Mouse (Mus musculus) forebrain, embryonic 13.5 days (tissue): ENCODE results near the gene Sel1l2. TPM values are rescaled to one million over a fixed set of nuclear protein-coding genes. Genes with fewer than 3 reads are reported as not detected.

ENCODE experiments used
- ATAC-seq: fragments of 200-750 bp; cut with Nextera tagmentation; 2 replicates; pipeline ENCODE4 v1.8.0; 2017
- H3K27ac ChIP-seq: fragments of 300-500 bp; sonication (generic); 2 replicates; pipeline ENCODE4 v1.5.1; 2015; ENCODE audit warnings: inconsistent platforms, mild to moderate bottlenecking, moderate library complexity
- H3K27me3 ChIP-seq: fragments of 300-500 bp; sonication (generic); 2 replicates; pipeline ENCODE4 v1.6.1; 2015; ENCODE audit warnings: mild to moderate bottlenecking, inconsistent platforms
- H3K36me3 ChIP-seq: fragments of 300-500 bp; sonication (generic); 2 replicates; pipeline ENCODE4 v1.6.1; 2015; ENCODE audit warnings: mild to moderate bottlenecking, inconsistent platforms; ENCODE audit not compliant: poor library complexity, severe bottlenecking
- H3K4me1 ChIP-seq: fragments of 300-500 bp; sonication (generic); 2 replicates; pipeline ENCODE4 v1.6.1; 2015; ENCODE audit warnings: inconsistent platforms
- H3K4me2 ChIP-seq: fragments of 300-500 bp; sonication (generic); 2 replicates; pipeline ENCODE4 v1.6.1; 2015; ENCODE audit warnings: inconsistent platforms, mild to moderate bottlenecking, moderate library complexity
- H3K4me3 ChIP-seq: fragments of 300-500 bp; sonication (generic); 2 replicates; pipeline ENCODE4 v1.5.1; 2015; ENCODE audit warnings: mild to moderate bottlenecking, inconsistent platforms
- H3K9ac ChIP-seq: fragments of 300-500 bp; sonication (generic); 2 replicates; pipeline ENCODE4 v1.6.1; 2015; ENCODE audit warnings: mild to moderate bottlenecking, inconsistent platforms
- H3K9me3 ChIP-seq: fragments of 300-500 bp; sonication (generic); replicated peaks from 2 replicates; pipeline ENCODE4 v1.6.1; 2016; ENCODE audit warnings: inconsistent platforms
- WGBS: fragments of 180-500 bp; shearing (Covaris S2); methylation state at CpG from one replicate; pipeline ENCODE4 v1.1.7; 2015; 5-methylcytosine and 5-hydroxymethylcytosine counted together
- polyA plus RNA-seq: library from polyadenylated mRNA; unstranded; fragments of >200 nt; fragmentation: Nextera tagmentation; extraction: Ambion mirVana; gene quantifications from 2 replicates; pipeline ENCODE4 v1.2.1, GENCODE M21; 2015

The Sel1l2 gene
- not detected in 2 replicates for polyA plus RNA-seq

DNA sequence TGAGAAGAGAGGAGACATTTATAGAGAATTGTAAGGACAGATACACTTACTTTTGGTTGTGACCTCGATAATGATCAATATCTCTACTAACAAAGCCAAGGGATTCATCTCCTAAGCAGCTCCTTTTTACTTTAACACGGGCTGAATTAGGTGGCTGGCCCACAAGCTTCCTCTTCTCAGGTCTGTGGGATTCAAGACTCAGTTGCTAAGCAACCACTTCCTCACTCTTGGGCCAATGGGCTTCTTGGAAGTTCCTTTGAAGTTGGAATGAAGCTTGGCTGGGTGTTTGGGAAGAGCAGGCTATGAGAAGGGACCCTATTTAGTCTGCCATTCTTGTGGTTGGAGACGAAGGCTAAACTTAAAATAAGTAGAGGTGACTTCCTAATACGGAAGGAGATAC lies at the start of gene Sel1l2:
TSS of gene Sel1l2 (minus strand) at position 182 of the 400 bp plus-strand sequence.
- Histone ChIP-seq H3K4me1 (no peaks in the 10 kb centered on the region), H3K9ac (no peak within 1 kb of the TSS), H3K36me3 (no peaks in the 10 kb centered on the region), H3K27ac (no peak within 1 kb of the TSS), H3K27me3 (no peaks in the 10 kb centered on the region), H3K4me3 (no peak within 1 kb of the TSS), H3K9me3 (no peaks in the 10 kb centered on the region), H3K4me2 (no peak within 1 kb of the TSS)
- 35% methylated on average over 4 of the region's 4 CpGs for WGBS
- ATAC-seq: no peak

DNA sequence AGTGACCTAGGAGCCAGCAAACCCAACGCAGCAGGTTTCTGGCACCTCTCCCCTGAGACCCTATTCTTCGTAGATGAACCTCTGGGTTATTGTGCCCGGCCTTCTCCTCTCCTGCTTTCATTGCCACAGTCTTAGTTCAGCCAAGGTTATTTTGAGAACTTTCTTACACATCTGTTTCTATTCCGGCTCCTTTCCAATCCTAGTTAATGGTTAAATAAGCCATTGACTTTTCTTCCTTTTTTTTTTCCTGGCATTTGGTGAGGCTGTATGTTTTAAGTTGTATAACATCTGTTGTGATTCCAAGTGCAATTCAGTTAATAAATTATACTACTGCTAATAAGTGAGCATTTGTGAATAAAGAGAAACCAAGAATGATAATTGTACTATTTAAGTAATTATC lies 49.6 kb upstream of the Sel1l2 start:
- Histone ChIP-seq H3K27me3 (no peaks in the 10 kb centered on the region), H3K27ac (no peak overlapping the region), H3K4me2 (no peak overlapping the region), H3K9me3 (no peaks in the 10 kb centered on the region), H3K9ac (no peak overlapping the region), H3K4me1 (no peaks in the 10 kb centered on the region), H3K4me3 (no peak overlapping the region), H3K36me3 (no peaks in the 10 kb centered on the region)
- 89% methylated on average over 4 of the region's 4 CpGs for WGBS
- no peak for ATAC-seq

GRCm38 (mm10) chr2:140427283-140427682 lies 37.8 kb upstream of the Sel1l2 start:
- Histone ChIP-seq H3K4me3 (no peak overlapping the region), H3K4me2 (no peak overlapping the region), H3K27ac (no peak overlapping the region), H3K9me3 (no peaks in the 10 kb centered on the region), H3K4me1 (no peaks in the 10 kb centered on the region), H3K36me3 (no peaks in the 10 kb centered on the region), H3K27me3 (no peaks in the 10 kb centered on the region), H3K9ac (no peak overlapping the region)
- ATAC-seq: peak; percentile 70
- WGBS: 19% methylated on average over 4 of the region's 4 CpGs

DNA sequence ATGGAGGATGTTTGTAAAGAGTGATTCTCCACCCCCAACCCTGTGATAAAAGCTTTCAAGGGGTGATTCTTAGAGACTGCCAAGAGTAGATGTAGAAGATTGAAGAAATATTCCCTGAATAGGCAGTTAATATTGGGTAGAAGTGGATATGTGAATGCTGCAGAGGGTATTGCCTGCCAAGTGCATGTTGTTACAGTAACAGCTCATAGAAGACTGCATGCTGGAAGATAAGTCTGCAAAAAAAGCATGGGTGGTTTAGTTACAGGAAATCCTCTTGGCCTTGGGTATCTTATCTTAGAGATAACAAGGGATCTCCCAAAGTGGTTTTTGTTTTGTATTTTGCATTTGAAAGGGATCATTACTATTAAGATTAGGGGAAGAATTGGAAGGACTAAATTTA lies 36.3 kb upstream of the Sel1l2 start:
- no peak for ATAC-seq
- H3K4me3 ChIP-seq: no peak overlapping the region
- no peaks in the 10 kb centered on the region for H3K9me3 ChIP-seq
- no peak overlapping the region for H3K9ac ChIP-seq
- H3K4me2 ChIP-seq: no peak overlapping the region
- no peak overlapping the region for H3K27ac ChIP-seq
- H3K4me1 ChIP-seq: no peaks in the 10 kb centered on the region
- no peaks in the 10 kb centered on the region for H3K36me3 ChIP-seq
- H3K27me3 ChIP-seq: no peaks in the 10 kb centered on the region

DNA sequence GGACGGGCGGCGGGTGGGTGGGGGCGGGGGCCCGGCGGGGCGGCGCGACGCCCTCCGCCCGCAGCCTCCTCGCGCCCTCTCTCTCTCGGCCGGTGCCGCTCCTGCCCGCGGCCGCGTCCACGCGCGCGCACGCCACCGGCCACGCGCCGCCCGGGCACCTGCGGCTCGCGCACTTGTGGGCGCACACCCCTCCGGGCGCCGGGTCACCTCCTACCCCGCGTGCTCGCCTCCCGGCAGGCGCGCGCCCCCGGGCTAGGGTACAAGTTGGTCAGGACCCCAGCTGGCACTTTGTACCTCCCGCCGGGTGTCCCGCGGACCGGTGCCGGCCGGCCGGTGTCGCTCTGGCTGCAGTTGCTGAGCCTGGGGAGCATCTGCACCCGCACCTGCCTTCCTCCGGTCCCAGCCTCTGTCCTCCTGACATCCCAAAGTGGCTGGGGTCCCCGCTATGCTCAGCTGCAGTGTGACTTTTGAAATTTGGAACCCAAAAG lies 6.3 kb upstream of the Sel1l2 start:
- H3K4me3 ChIP-seq: peak overlapping the region; percentile 80
- WGBS: 1% methylated on average over 23 of the region's 58 CpGs
- H3K9ac ChIP-seq: peak overlapping the region; percentile 80
- H3K27ac ChIP-seq: peak overlapping the region; percentile 51; the same call in 1 of the 2 replicates
- no peaks in the 10 kb centered on the region for H3K36me3 ChIP-seq
- H3K4me2 ChIP-seq: peak overlapping the region; percentile 88
- ATAC-seq: peak; percentile 70
- no peaks in the 10 kb centered on the region for H3K9me3 ChIP-seq
- no peaks in the 10 kb centered on the region for H3K27me3 ChIP-seq
- peaks cover 12% of the 10 kb centered on the region for H3K4me1 ChIP-seq

- Histone ChIP-seq H3K4me2 (peak within 1 kb of the TSS; percentile 88), H3K27ac (peak within 1 kb of the TSS; percentile 51; the same call in 1 of the 2 replicates), H3K9me3 (no peaks in the 10 kb centered on the region), H3K27me3 (no peaks in the 10 kb centered on the region), H3K4me3 (peak within 1 kb of the TSS; percentile 80), H3K36me3 (no peaks in the 10 kb centered on the region), H3K4me1 (peaks cover 12% of the 10 kb centered on the region), H3K9ac (peak within 1 kb of the TSS; percentile 80)
- peak; percentile 99 for ATAC-seq
- WGBS: 1% methylated on average over 45 of the region's 47 CpGs
Measured at GRCm38 (mm10) chr2:140395179-140395578, 5.7 kb upstream of the Sel1l2 start, which contains the start of gene Macrod2. Gene Macrod2, plus strand, starts transcription at chr2:140395309.

DNA sequence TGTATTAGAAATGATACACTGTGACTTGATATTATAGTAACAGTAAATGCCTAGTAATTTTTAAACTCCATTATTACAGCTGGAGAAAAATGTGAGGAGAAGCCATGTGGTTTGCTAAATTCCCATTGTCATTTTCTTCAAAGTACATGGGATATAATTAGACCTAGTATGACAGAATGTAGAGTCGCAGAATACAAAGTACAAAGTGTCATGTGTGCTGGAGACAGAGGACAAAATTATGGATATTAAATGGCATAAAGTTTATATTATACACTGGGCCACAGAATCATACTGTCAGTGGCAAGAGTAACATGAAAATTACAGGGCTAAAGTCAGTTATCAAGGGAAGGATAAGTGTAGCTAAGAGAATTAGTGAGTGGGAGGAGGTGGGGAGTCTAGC lies 24.7 kb downstream of the Sel1l2 start:
- no peak overlapping the region for H3K9ac ChIP-seq
- WGBS: 79% methylated on average over 1 of the region's 1 CpGs
- no peaks in the 10 kb centered on the region for H3K4me1 ChIP-seq
- no peaks in the 10 kb centered on the region for H3K9me3 ChIP-seq
- no peak overlapping the region for H3K4me2 ChIP-seq
- H3K4me3 ChIP-seq: no peak overlapping the region
- H3K27ac ChIP-seq: no peak overlapping the region
- no peaks in the 10 kb centered on the region for H3K36me3 ChIP-seq
- H3K27me3 ChIP-seq: no peaks in the 10 kb centered on the region
- peak; percentile 43; the same call in 1 of the 2 replicates for ATAC-seq

DNA sequence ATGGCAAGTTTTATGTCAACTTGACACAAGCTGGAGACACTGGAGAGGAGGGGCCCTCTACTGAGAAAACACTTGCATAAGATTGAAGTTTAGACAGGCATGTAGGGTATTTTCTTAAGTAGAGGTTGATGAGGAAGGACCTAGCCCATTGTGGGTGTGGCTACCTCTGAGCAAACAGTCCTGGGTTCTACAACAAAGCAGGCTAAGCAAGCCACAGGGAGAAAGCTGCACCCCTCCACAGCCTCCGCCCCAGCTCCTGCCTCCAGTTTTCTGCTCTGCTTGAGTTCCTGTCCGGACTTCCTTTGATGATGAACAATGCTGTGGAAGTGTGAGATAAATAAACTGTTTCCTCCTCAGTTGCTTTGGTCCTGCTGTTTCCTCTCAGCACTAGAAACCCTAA lies 29.6 kb downstream of the Sel1l2 start:
- H3K27ac ChIP-seq: no peak overlapping the region
- H3K9me3 ChIP-seq: no peaks in the 10 kb centered on the region
- no peaks in the 10 kb centered on the region for H3K4me1 ChIP-seq
- no peak overlapping the region for H3K9ac ChIP-seq
- no peak overlapping the region for H3K4me2 ChIP-seq
- no peak for ATAC-seq
- no peaks in the 10 kb centered on the region for H3K27me3 ChIP-seq
- no peaks in the 10 kb centered on the region for H3K36me3 ChIP-seq
- no peak overlapping the region for H3K4me3 ChIP-seq
- WGBS: 68% methylated on average over 2 of the region's 2 CpGs

DNA sequence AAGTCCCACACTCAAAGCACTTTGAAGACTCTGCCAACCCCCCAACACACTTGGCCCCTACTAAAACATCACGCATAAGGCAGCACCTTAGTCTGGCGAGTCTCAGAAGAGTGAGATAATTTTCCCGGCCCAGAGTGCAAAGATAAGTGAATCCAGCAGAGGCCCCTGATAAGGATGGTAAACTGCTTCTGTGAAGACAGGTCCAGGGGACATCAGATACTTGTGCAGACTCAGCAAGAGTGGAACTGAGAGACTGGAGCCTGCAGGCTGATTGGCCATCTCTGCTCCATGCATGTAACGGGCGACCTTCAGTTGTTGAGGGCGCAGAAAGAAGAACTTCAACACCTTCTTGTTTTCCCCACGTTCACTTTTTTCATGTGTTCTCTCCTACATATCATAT lies 47.1 kb downstream of the Sel1l2 start:
- H3K36me3 ChIP-seq: no peaks in the 10 kb centered on the region
- H3K4me1 ChIP-seq: no peaks in the 10 kb centered on the region
- no peak overlapping the region for H3K4me2 ChIP-seq
- H3K9ac ChIP-seq: no peak overlapping the region
- no peak overlapping the region for H3K27ac ChIP-seq
- ATAC-seq: no peak
- WGBS: 94% methylated on average over 7 of the region's 7 CpGs
- H3K9me3 ChIP-seq: no peaks in the 10 kb centered on the region
- no peaks in the 10 kb centered on the region for H3K27me3 ChIP-seq
- H3K4me3 ChIP-seq: no peak overlapping the region

GRCm38 (mm10) chr2:140330508-140331306 lies 58.8 kb downstream of the Sel1l2 start:
- Histone ChIP-seq H3K27me3 (no peaks in the 10 kb centered on the region), H3K9me3 (no peaks in the 10 kb centered on the region), H3K4me2 (no peak overlapping the region), H3K4me1 (no peaks in the 10 kb centered on the region), H3K27ac (no peak overlapping the region), H3K36me3 (no peaks in the 10 kb centered on the region), H3K4me3 (no peak overlapping the region), H3K9ac (no peak overlapping the region)
- 75% methylated on average over 5 of the region's 5 CpGs for WGBS
- ATAC-seq: no peak

DNA sequence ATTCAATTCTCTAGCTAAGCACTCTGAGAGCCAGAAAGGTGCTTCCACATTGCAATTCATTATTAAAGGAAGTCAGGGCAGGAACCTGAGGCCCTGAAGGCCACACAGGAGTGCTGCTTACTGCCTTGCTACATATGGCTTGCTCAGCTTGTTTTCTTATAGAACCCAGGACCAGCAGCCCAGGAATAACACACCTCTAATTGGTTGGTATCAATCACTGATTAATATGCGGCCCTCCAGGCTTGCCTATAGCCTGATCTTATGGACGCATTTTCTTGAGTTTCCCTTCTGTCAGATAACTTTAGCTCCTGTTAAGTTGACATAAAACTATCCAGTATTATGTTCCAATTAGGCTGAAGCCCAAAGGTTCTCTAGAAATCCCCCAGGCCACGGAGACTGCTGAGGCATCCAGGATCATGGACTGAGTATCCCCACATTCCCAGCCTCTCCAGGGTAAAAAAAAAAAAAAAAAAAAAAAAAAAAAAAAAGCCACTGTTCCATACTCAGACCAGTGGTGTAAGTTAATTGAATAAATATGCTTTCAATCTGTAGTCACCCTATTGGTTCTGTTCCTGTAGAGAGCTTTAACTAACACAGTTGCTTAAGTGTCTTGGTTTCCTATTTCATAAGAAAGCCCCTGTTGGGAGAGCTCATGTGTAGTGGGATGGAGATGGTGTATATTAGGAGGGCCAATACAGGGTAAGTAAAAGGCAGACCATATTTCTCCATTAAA lies 86.4 kb downstream of the Sel1l2 start:
- H3K36me3 ChIP-seq: no peaks in the 10 kb centered on the region
- ATAC-seq: no peak
- no peaks in the 10 kb centered on the region for H3K27me3 ChIP-seq
- no peaks in the 10 kb centered on the region for H3K9me3 ChIP-seq
- H3K4me1 ChIP-seq: no peaks in the 10 kb centered on the region
- no peak overlapping the region for H3K9ac ChIP-seq
- whole genome bisulfite sequencing: 73% methylated on average over 3 of the region's 3 CpGs
- H3K27ac ChIP-seq: no peak overlapping the region
- H3K4me2 ChIP-seq: no peak overlapping the region
- H3K4me3 ChIP-seq: no peak overlapping the region

GRCm38 (mm10) chr2:140297155-140297554 lies 92.4 kb downstream of the Sel1l2 start:
- ATAC-seq: no peak
- 30% methylated on average over 4 of the region's 4 CpGs for WGBS
- H3K27ac ChIP-seq: no peak overlapping the region
- no peak overlapping the region for H3K4me2 ChIP-seq
- peaks cover 4% of the 10 kb centered on the region; the same call in 1 of the 2 replicates for H3K4me1 ChIP-seq
- no peaks in the 10 kb centered on the region for H3K36me3 ChIP-seq
- no peaks in the 10 kb centered on the region for H3K27me3 ChIP-seq
- no peak overlapping the region for H3K9ac ChIP-seq
- H3K9me3 ChIP-seq: no peaks in the 10 kb centered on the region
- H3K4me3 ChIP-seq: no peak overlapping the region
